Mouse (Mus musculus) liver, embryonic 12.5 days (tissue): ENCODE results near the gene Olfr1469. TPM values are rescaled to one million over a fixed set of nuclear protein-coding genes. Genes with fewer than 3 reads are reported as not detected.
"Not testable (repeated sequence)": the region's sequence is repeated elsewhere in the genome, so short reads cannot be mapped to it uniquely, and the experiment has no call there.

Experiments
- ATAC-seq: fragments of 200-750 bp; cut with Nextera tagmentation; 2 replicates; pipeline ENCODE4 v1.8.0; 2017; ENCODE audit warnings: moderate number of reproducible peaks, mild to moderate bottlenecking, moderate library complexity
- H3K27ac ChIP-seq: fragments of 300-500 bp; sonication (generic); 2 replicates; pipeline ENCODE4 v1.5.1; 2016; ENCODE audit warnings: mild to moderate bottlenecking
- H3K27me3 ChIP-seq: fragments of 300-500 bp; sonication (generic); replicated peaks from 2 replicates; pipeline ENCODE4 v1.6.1; 2016; ENCODE audit warnings: mild to moderate bottlenecking, moderate library complexity
- H3K36me3 ChIP-seq: fragments of 300-500 bp; sonication (generic); 2 replicates; pipeline ENCODE4 v1.6.1; 2016; ENCODE audit warnings: mild to moderate bottlenecking, moderate library complexity
- H3K4me1 ChIP-seq: fragments of 300-500 bp; sonication (generic); 2 replicates; pipeline ENCODE4 v1.6.1; 2016
- H3K4me2 ChIP-seq: fragments of 300-500 bp; sonication (generic); 2 replicates; pipeline ENCODE4 v1.6.1; 2016; ENCODE audit warnings: mild to moderate bottlenecking, moderate library complexity
- H3K4me3 ChIP-seq: fragments of 300-500 bp; sonication (generic); 2 replicates; pipeline ENCODE4 v1.5.1; 2016; ENCODE audit warnings: mild to moderate bottlenecking, moderate library complexity
- H3K9ac ChIP-seq: fragments of 300-500 bp; sonication (generic); 2 replicates; pipeline ENCODE4 v1.6.1; 2016; ENCODE audit warnings: mild to moderate bottlenecking, moderate library complexity
- H3K9me3 ChIP-seq: fragments of 300-500 bp; sonication (generic); replicated peaks from 2 replicates; pipeline ENCODE4 v1.6.1; 2016; ENCODE audit warnings: mild to moderate bottlenecking, moderate library complexity
- WGBS: fragments of 180-500 bp; shearing (Covaris S2); methylation state at CpG from one replicate; pipeline ENCODE4 v1.1.7; 2016; ENCODE audit not compliant: insufficient replicate concordance; 5-methylcytosine and 5-hydroxymethylcytosine counted together
- polyA plus RNA-seq: library from polyadenylated mRNA; unstranded; fragments of >200 nt; fragmentation: Nextera tagmentation; extraction: Ambion mirVana; gene quantifications from 2 replicates; pipeline ENCODE4 v1.2.1, GENCODE M21; 2016

Gene Olfr1469
- not detected in 2 replicates for polyA plus RNA-seq

- H3K4me2 ChIP-seq = no peak within 1 kb of the TSS
- peaks cover 4% of the 10 kb centered on the region; the same call in 1 of the 2 replicates for H3K9me3 ChIP-seq
- H3K4me3 ChIP-seq = no peak within 1 kb of the TSS
- H3K9ac ChIP-seq = no peak within 1 kb of the TSS
- no peaks in the 10 kb centered on the region for H3K27me3 ChIP-seq
- no peaks in the 10 kb centered on the region for H3K4me1 ChIP-seq
- 33% methylated on average over 2 of the region's 2 CpGs for WGBS
- no peak within 1 kb of the TSS for H3K27ac ChIP-seq
- ATAC-seq = no peak
- H3K36me3 ChIP-seq = no peaks in the 10 kb centered on the region
Measured at GRCm38 (mm10) chr19:13407549-13407948, at the start of gene Olfr1469. Gene Olfr1469, plus strand, starts transcription at chr19:13407849.

- Histone ChIP-seq H3K9me3 (peaks cover 6% of the 10 kb centered on the region), H3K4me2 (no peak within 1 kb of the TSS), H3K9ac (no peak within 1 kb of the TSS), H3K4me3 (no peak within 1 kb of the TSS), H3K27me3 (no peaks in the 10 kb centered on the region), H3K36me3 (no peaks in the 10 kb centered on the region), H3K27ac (no peak within 1 kb of the TSS), H3K4me1 (no peaks in the 10 kb centered on the region)
- WGBS = 45% methylated on average over 2 of the region's 2 CpGs
- ATAC-seq = no peak
Measured at GRCm38 (mm10) chr19:13361936-13362335, 45.7 kb upstream of the Olfr1469 start, which contains the start of gene Olfr1467. Gene Olfr1467, plus strand, starts transcription at chr19:13362236.

- not testable (repeated sequence) for H3K27ac ChIP-seq, H3K36me3 ChIP-seq, H3K4me2 ChIP-seq, H3K27me3 ChIP-seq, H3K4me3 ChIP-seq, H3K4me1 ChIP-seq, ATAC-seq, H3K9me3 ChIP-seq, H3K9ac ChIP-seq
- 49% methylated on average over 2 of the region's 2 CpGs for WGBS
Measured at GRCm38 (mm10) chr19:13443109-13443508, 35.5 kb downstream of the Olfr1469 start, which contains the start of gene Olfr1471. Gene Olfr1471, plus strand, starts transcription at chr19:13443409.

- 60% methylated on average over 1 of the region's 1 CpGs for WGBS
- H3K27ac ChIP-seq = no peak within 1 kb of the TSS
- H3K9me3 ChIP-seq = 0 out of 2 replicates have a peak, but pooled peaks cover 8% of the 10 kb centered on the region
- H3K4me2 ChIP-seq = no peak within 1 kb of the TSS
- H3K4me1 ChIP-seq = no peaks in the 10 kb centered on the region
- H3K36me3 ChIP-seq = no peaks in the 10 kb centered on the region
- H3K9ac ChIP-seq = no peak within 1 kb of the TSS
- ATAC-seq = no peak
- no peak within 1 kb of the TSS for H3K4me3 ChIP-seq
- H3K27me3 ChIP-seq = no peaks in the 10 kb centered on the region
Measured at GRCm38 (mm10) chr19:13455986-13456385, 48.3 kb downstream of the Olfr1469 start, which contains the start of gene Olfr1472. Gene Olfr1472, minus strand, starts transcription at chr19:13456086.

Other genes starting within 250 kb of the Olfr1469 start
- not detected in 2 replicates for gene Olfr1461, start 244.8 kb upstream of the Olfr1469 start, polyA plus RNA-seq
- not detected in 2 replicates for gene Olfr1462, start 222.1 kb upstream of the Olfr1469 start, polyA plus RNA-seq
- not detected in 2 replicates for gene Olfr1463, start 176.5 kb upstream of the Olfr1469 start, polyA plus RNA-seq
- gene Olfr1465, start 92.3 kb upstream of the Olfr1469 start, polyA plus RNA-seq = not detected in 2 replicates
- not detected in 2 replicates for gene Olfr1466, start 69.0 kb upstream of the Olfr1469 start, polyA plus RNA-seq
- not detected in 2 replicates for gene Olfr1467, start 45.6 kb upstream of the Olfr1469 start, polyA plus RNA-seq
- not detected in 2 replicates for gene Olfr1471, start 35.6 kb downstream of the Olfr1469 start, polyA plus RNA-seq
- gene Olfr1472, start 48.2 kb downstream of the Olfr1469 start, polyA plus RNA-seq = not detected in 2 replicates
- not detected in 2 replicates for gene Olfr1474, start 61.7 kb downstream of the Olfr1469 start, polyA plus RNA-seq
- gene Olfr1475, start 72.3 kb downstream of the Olfr1469 start, polyA plus RNA-seq = not detected in 2 replicates
- gene Olfr1477, start 92.7 kb downstream of the Olfr1469 start, polyA plus RNA-seq = not detected in 2 replicates
- gene Olfr1480, start 120.1 kb downstream of the Olfr1469 start, polyA plus RNA-seq = not detected in 2 replicates
- gene Olfr1484, start 175.7 kb downstream of the Olfr1469 start, polyA plus RNA-seq = not detected in 2 replicates
- not detected in 2 replicates for gene Olfr1487, start 209.5 kb downstream of the Olfr1469 start, polyA plus RNA-seq
- not detected in 2 replicates for gene Olfr1489, start 223.8 kb downstream of the Olfr1469 start, polyA plus RNA-seq
- gene Olfr1490, start 243.2 kb downstream of the Olfr1469 start, polyA plus RNA-seq = not detected in 2 replicates